Mouse (Mus musculus) ES-E14 (cell line): Measurements from ENCODE around the gene Stx1a. TPM values are rescaled to one million over a fixed set of nuclear protein-coding genes. Genes with fewer than 3 reads are reported as not detected.

Experiments used
- DNase-seq: peaks from one replicate; pipeline ENCODE4 v3.0.0-alpha.2; 2013; ENCODE audit warnings: low read depth, low spot score
- H3K27ac ChIP-seq: 2 replicates; pipeline ENCODE4 v1.5.1; 2012; ENCODE audit warnings: low read depth, mild to moderate bottlenecking, low read length, moderate library complexity, mixed read lengths; ENCODE audit not compliant: poor library complexity, insufficient read depth, severe bottlenecking
- H3K36me3 ChIP-seq: 2 replicates; pipeline ENCODE4 v1.6.1; 2012; ENCODE audit warnings: mild to moderate bottlenecking, low read length, moderate library complexity, mixed read lengths; ENCODE audit not compliant: control insufficient read depth, poor library complexity, insufficient read depth, severe bottlenecking
- H3K4me1 ChIP-seq, 2 experiments: fragments of 150-350 bp in 1 of 2; sonication (generic) in 1 of 2; 2 replicates each; pipeline ENCODE4 v1.6.1; 2012; ENCODE audit warnings: low read length in 2 of 2, mild to moderate bottlenecking in 1 of 2, mixed read lengths in 1 of 2; ENCODE audit not compliant: control insufficient read depth in 2 of 2, insufficient read depth in 2 of 2, poor library complexity in 1 of 2
- H3K4me3 ChIP-seq, 2 experiments: fragments of 150-350 bp in 1 of 2; sonication (generic) in 1 of 2; 2 replicates each; pipeline ENCODE4 v1.5.1; 2012; ENCODE audit warnings: low read length in 2 of 2, low read depth in 1 of 2, mild to moderate bottlenecking in 1 of 2, mixed read lengths in 1 of 2; ENCODE audit not compliant: insufficient read depth in 1 of 2, poor library complexity in 1 of 2, severe bottlenecking in 1 of 2
- H3K9ac ChIP-seq: 2 replicates; pipeline ENCODE4 v1.6.1; 2012; ENCODE audit warnings: low read depth, mild to moderate bottlenecking, low read length, mixed read lengths; ENCODE audit not compliant: poor library complexity, insufficient read depth, severe bottlenecking
- H3K9me3 ChIP-seq: fragments of 150-350 bp; sonication (generic); 2 replicates; pipeline ENCODE4 v1.6.1; 2012; ENCODE audit warnings: low read depth, mild to moderate bottlenecking, low read length; ENCODE audit not compliant: control insufficient read depth, insufficient read depth
- CHD2 ChIP-seq: IDR thresholded peaks from 2 replicates; pipeline ENCODE4 v1.6.1; 2014; ENCODE audit warnings: mild to moderate bottlenecking, low read depth, low read length, inconsistent platforms
- HCFC1 ChIP-seq: IDR thresholded peaks from 2 replicates; pipeline ENCODE4 v1.6.1; 2012; ENCODE audit warnings: low read length, inconsistent platforms, borderline replicate concordance; ENCODE audit not compliant: insufficient read depth
- MAFK ChIP-seq: IDR thresholded peaks from 2 replicates; pipeline ENCODE4 v1.6.1; 2014; ENCODE audit warnings: mild to moderate bottlenecking, low read depth, low read length, inconsistent platforms; ENCODE audit not compliant: insufficient read depth
- ZC3H11A ChIP-seq: IDR thresholded peaks from 2 replicates; pipeline ENCODE4 v1.6.1; 2012; ENCODE audit warnings: low read depth, mild to moderate bottlenecking, inconsistent platforms, low read length, borderline replicate concordance
- ZNF384 ChIP-seq: IDR thresholded peaks from 2 replicates; pipeline ENCODE4 v1.6.1; 2012; ENCODE audit warnings: low read depth, low read length, inconsistent platforms
- in situ Hi-C, 2 experiments: fragments of 600-800 bp; cut with MboI; formaldehyde crosslinking; loops; one replicate each; pipeline ENCODE4 v1.15.1; 2025; ENCODE audit warnings: low sequenced_read_pairs in 2 of 2, inconsistent platforms in 1 of 2; ENCODE audit not compliant: unreplicated experiment in 2 of 2
- total RNA-seq: library from RNA; depleted of rRNA; stranded (reverse); fragments of 300-350 nt; gene quantifications from 2 replicates; pipeline ENCODE4 v1.2.3, GENCODE M21; 2012

Stx1a gene
- total RNA-seq, 1 experiment, result 9.5 TPM

- Histone ChIP-seq H3K4me1 (peaks cover 4 to 20% of the 10 kb centered on the region in 2 experiments; a peak in 3 of 4 replicates), H3K27ac (no peak overlapping the region), H3K9me3 (no peaks in the 10 kb centered on the region), H3K9ac (no peak overlapping the region), H3K36me3 (no peaks in the 10 kb centered on the region), H3K4me3 (no peak overlapping the region)
- in situ Hi-C loops, result no loop called here
- no peak for DNase-seq
- TF ChIP-seq ZC3H11A, result no peak
- no peak for TF ChIP-seq MAFK
- no peak for TF ChIP-seq CHD2
- TF ChIP-seq ZNF384, result no peak
- TF ChIP-seq HCFC1, result no peak
Observed at GRCm38 (mm10) chr5:134989741-134990140, 33.5 kb upstream of the Stx1a start.

GRCm38 (mm10) chr5:134992566-134992965, 30.7 kb upstream of the Stx1a start:
- no peaks in the 10 kb centered on the region for H3K36me3 ChIP-seq
- H3K4me3 ChIP-seq, result no peak overlapping the region
- H3K9me3 ChIP-seq, result no peaks in the 10 kb centered on the region
- no peak for DNase-seq
- no peak overlapping the region for H3K9ac ChIP-seq
- peaks cover 2 to 11% of the 10 kb centered on the region in 2 experiments; a peak in 2 of 4 replicates for H3K4me1 ChIP-seq
- TF ChIP-seq CHD2, result no peak
- TF ChIP-seq ZC3H11A, result no peak
- TF ChIP-seq HCFC1, result no peak
- no peak for TF ChIP-seq ZNF384
- TF ChIP-seq MAFK, result no peak
- H3K27ac ChIP-seq, result no peak overlapping the region
- in situ Hi-C loops, result no loop called here

- no peak for DNase-seq
- no peak overlapping the region for H3K27ac ChIP-seq
- no peak overlapping the region for H3K9ac ChIP-seq
- no peaks in the 10 kb centered on the region for H3K9me3 ChIP-seq
- TF ChIP-seq ZNF384, result no peak
- no peak for TF ChIP-seq ZC3H11A
- no peak for TF ChIP-seq CHD2
- TF ChIP-seq HCFC1, result no peak
- no peak for TF ChIP-seq MAFK
- peaks cover 0 to 15% of the 10 kb centered on the region in 2 experiments; a peak in 2 of 4 replicates for H3K4me1 ChIP-seq
- no peak overlapping the region for H3K4me3 ChIP-seq
- H3K36me3 ChIP-seq, result no peaks in the 10 kb centered on the region
- in situ Hi-C loops, result no loop called here
Observed at GRCm38 (mm10) chr5:134998359-134998758, 24.9 kb upstream of the Stx1a start.

GRCm38 (mm10) chr5:134999797-135000196, 23.5 kb upstream of the Stx1a start:
- H3K36me3 ChIP-seq, result no peaks in the 10 kb centered on the region
- H3K9me3 ChIP-seq, result no peaks in the 10 kb centered on the region
- peaks cover 0 to 15% of the 10 kb centered on the region in 2 experiments; a peak in 2 of 4 replicates for H3K4me1 ChIP-seq
- TF ChIP-seq MAFK (no peak), ZNF384 (no peak), ZC3H11A (no peak), CHD2 (no peak), HCFC1 (no peak)
- H3K4me3 ChIP-seq, result no peak overlapping the region
- in situ Hi-C loops, result no loop called here
- H3K9ac ChIP-seq, result no peak overlapping the region
- no peak overlapping the region for H3K27ac ChIP-seq
- DNase-seq, result no peak

- TF ChIP-seq CHD2, result no peak
- TF ChIP-seq ZC3H11A, result no peak
- TF ChIP-seq ZNF384, result 0 out of 2 replicates have a peak, but pooled peaks have one; percentile 31
- no peaks in the 10 kb centered on the region for H3K36me3 ChIP-seq
- DNase-seq, result no peak
- in situ Hi-C loops, result no loop called here
- H3K9ac ChIP-seq, result peak overlapping the region; percentile 18
- no peaks in the 10 kb centered on the region for H3K9me3 ChIP-seq
- peak overlapping the region; percentile 9; the same call in 1 of the 2 replicates for H3K27ac ChIP-seq
- peak overlapping the region in 1 of 2 experiments; percentile 9; a peak in 2 of 4 replicates for H3K4me3 ChIP-seq
- H3K4me1 ChIP-seq, result peaks cover 0 to 15% of the 10 kb centered on the region in 2 experiments; a peak in 2 of 4 replicates
Observed at GRCm38 (mm10) chr5:135000751-135001150, 22.5 kb upstream of the Stx1a start.
